Mouse (Mus musculus) hindbrain, embryonic 11.5 days (tissue): Measurements from ENCODE around the gene S100a5. TPM values are rescaled to one million over a fixed set of nuclear protein-coding genes. Genes with fewer than 3 reads are reported as not detected.
A peak's percentile ranks its signal among the peaks of the same experiment; 100 is the strongest.

ENCODE experiments used
- ATAC-seq: fragments of 200-750 bp; cut with Nextera tagmentation; 2 replicates; pipeline ENCODE4 v1.8.0; 2017; ENCODE audit warnings: mild to moderate bottlenecking, moderate TSS enrichment, moderate library complexity; ENCODE audit not compliant: low FRiP score
- DNase-seq: peaks from one replicate; pipeline ENCODE4 v3.0.0-alpha.2; 2015; ENCODE audit warnings: low spot score
- H3K27ac ChIP-seq: fragments of 300-500 bp; sonication (generic); 2 replicates; pipeline ENCODE4 v1.5.1; 2014; ENCODE audit warnings: mild to moderate bottlenecking, low read depth, low read length
- H3K27me3 ChIP-seq: fragments of 300-500 bp; sonication (generic); 2 replicates; pipeline ENCODE4 v1.6.1; 2014; ENCODE audit warnings: mild to moderate bottlenecking, low read length, moderate library complexity, mixed read lengths; ENCODE audit not compliant: control insufficient read depth, insufficient read depth
- H3K36me3 ChIP-seq: fragments of 300-500 bp; sonication (generic); 2 replicates; pipeline ENCODE4 v1.6.1; 2014; ENCODE audit warnings: mild to moderate bottlenecking, low read length, moderate library complexity, mixed read lengths; ENCODE audit not compliant: control insufficient read depth, insufficient read depth
- H3K4me1 ChIP-seq: fragments of 300-500 bp; sonication (generic); replicated peaks from 2 replicates; pipeline ENCODE4 v1.6.1; 2014; ENCODE audit warnings: low read length, mixed read lengths; ENCODE audit not compliant: control insufficient read depth, insufficient read depth
- H3K4me2 ChIP-seq: fragments of 300-500 bp; sonication (generic); replicated peaks from 2 replicates; pipeline ENCODE4 v1.6.1; 2014; ENCODE audit warnings: mild to moderate bottlenecking, low read depth, low read length
- H3K4me3 ChIP-seq: fragments of 300-500 bp; sonication (generic); 2 replicates; pipeline ENCODE4 v1.5.1; 2014; ENCODE audit warnings: low read depth, low read length
- H3K9ac ChIP-seq: fragments of 300-500 bp; sonication (generic); 2 replicates; pipeline ENCODE4 v1.6.1; 2014; ENCODE audit warnings: low read depth, low read length
- H3K9me3 ChIP-seq: fragments of 300-500 bp; sonication (generic); 2 replicates; pipeline ENCODE4 v1.6.1; 2016; ENCODE audit warnings: low read length; ENCODE audit not compliant: control insufficient read depth
- WGBS: fragments of 180-500 bp; shearing (Covaris S2); extraction: QIAGEN DNeasy Blood & Tissue Kit; methylation state at CpG from one replicate; pipeline ENCODE4 v1.1.7; 2014; 5-methylcytosine and 5-hydroxymethylcytosine counted together
- polyA plus RNA-seq: library from polyadenylated mRNA; unstranded; fragments of >200 nt; fragmentation: Nextera tagmentation; extraction: Ambion mirVana; gene quantifications from 2 replicates; pipeline ENCODE4 v1.2.1, GENCODE M21; 2014

Gene S100a5
- polyA plus RNA-seq, 1 experiment from 2014 or later, result not detected

GRCm38 (mm10) chr3:90626266-90627021 is 18.1 kb downstream of the S100a5 start:
- H3K9ac ChIP-seq, result no peak overlapping the region
- no peaks in the 10 kb centered on the region for H3K9me3 ChIP-seq
- 81% methylated on average over 9 of the region's 9 CpGs for whole genome bisulfite sequencing
- no peak for DNase-seq
- H3K36me3 ChIP-seq, result no peaks in the 10 kb centered on the region
- no peaks in the 10 kb centered on the region for H3K27me3 ChIP-seq
- ATAC-seq, result no peak
- no peak overlapping the region for H3K4me3 ChIP-seq
- no peak overlapping the region for H3K27ac ChIP-seq
- no peak overlapping the region for H3K4me2 ChIP-seq
- H3K4me1 ChIP-seq, result no peaks in the 10 kb centered on the region

- Histone ChIP-seq H3K27ac (no peak overlapping the region), H3K36me3 (no peaks in the 10 kb centered on the region), H3K4me3 (no peak overlapping the region), H3K4me1 (no peaks in the 10 kb centered on the region), H3K9me3 (no peaks in the 10 kb centered on the region), H3K27me3 (no peaks in the 10 kb centered on the region), H3K4me2 (no peak overlapping the region), H3K9ac (no peak overlapping the region)
- DNase-seq (no peak), ATAC-seq (no peak)
- WGBS, result 91% methylated on average over 5 of the region's 5 CpGs
Measured at GRCm38 (mm10) chr3:90627366-90627765, 19.0 kb downstream of the S100a5 start.

- no peak for DNase-seq
- no peak for ATAC-seq
- H3K4me3 ChIP-seq, result no peak overlapping the region
Measured at GRCm38 (mm10) chr3:90627807-90628206, 19.5 kb downstream of the S100a5 start.

DNA sequence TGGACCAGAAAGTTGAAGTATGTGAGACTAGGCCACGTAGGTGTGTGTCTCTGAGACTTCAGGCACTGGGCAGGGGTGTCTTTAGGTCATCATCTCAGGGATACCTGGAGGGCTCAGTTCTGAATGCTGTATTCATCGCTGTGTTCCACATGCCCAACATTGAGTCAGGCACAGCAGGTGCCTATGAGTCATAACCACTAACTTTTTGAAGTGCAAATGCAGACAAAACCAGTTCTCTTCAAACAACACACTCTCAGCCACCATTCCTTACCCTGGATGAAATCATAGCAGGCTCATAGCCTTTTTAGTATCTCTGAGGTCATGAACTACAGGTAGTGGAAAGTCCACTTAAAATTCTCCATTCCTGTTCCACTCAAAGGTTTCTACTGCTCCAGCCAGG is 21.0 kb downstream of the S100a5 start:
- DNase-seq, result no peak
- Histone ChIP-seq H3K27me3 (no peaks in the 10 kb centered on the region), H3K36me3 (no peaks in the 10 kb centered on the region), H3K4me1 (no peaks in the 10 kb centered on the region), H3K4me2 (no peak overlapping the region), H3K27ac (no peak overlapping the region), H3K9me3 (no peaks in the 10 kb centered on the region), H3K9ac (no peak overlapping the region), H3K4me3 (no peak overlapping the region)
- WGBS, result 85% methylated on average over 2 of the region's 2 CpGs
- ATAC-seq, result no peak

More at GRCm38 (mm10) chr3:90627807-90628206, 19.5 kb downstream of the S100a5 start:
- 68% methylated on average over 4 of the region's 4 CpGs for WGBS
- no peak overlapping the region for H3K9ac ChIP-seq
- H3K4me1 ChIP-seq, result no peaks in the 10 kb centered on the region
- no peaks in the 10 kb centered on the region for H3K27me3 ChIP-seq
- no peak overlapping the region for H3K4me2 ChIP-seq
- no peak overlapping the region for H3K27ac ChIP-seq
- no peaks in the 10 kb centered on the region for H3K9me3 ChIP-seq
- H3K36me3 ChIP-seq, result no peaks in the 10 kb centered on the region

DNA sequence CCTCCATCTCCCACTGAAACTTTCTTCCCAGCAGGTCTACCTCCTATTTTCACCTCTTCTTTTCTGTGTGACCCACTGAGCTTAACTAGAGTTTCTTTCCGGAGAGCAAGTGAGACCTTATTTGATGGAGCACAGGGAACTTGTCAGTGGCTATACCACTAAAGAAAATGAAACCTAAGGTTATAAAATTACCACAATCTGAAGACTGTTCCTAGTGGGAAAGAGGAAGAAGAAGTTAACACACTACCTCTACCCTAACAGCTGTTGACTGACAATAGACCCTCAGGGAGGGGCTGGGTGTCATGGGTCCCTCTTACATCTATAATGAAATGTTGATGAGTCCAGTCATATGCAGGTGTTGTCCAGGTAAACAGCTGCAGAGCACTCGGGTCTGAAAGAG is 23.7 kb downstream of the S100a5 start:
- H3K27me3 ChIP-seq, result no peaks in the 10 kb centered on the region
- ATAC-seq, result no peak
- 82% methylated on average over 2 of the region's 2 CpGs for WGBS

GRCm38 (mm10) chr3:90638511-90639275 is 30.4 kb downstream of the S100a5 start:
- no peaks in the 10 kb centered on the region for H3K36me3 ChIP-seq
- no peaks in the 10 kb centered on the region for H3K4me1 ChIP-seq
- no peaks in the 10 kb centered on the region for H3K9me3 ChIP-seq
- H3K4me3 ChIP-seq, result no peak overlapping the region
- ATAC-seq (no peak), DNase-seq (no peak)
- H3K27ac ChIP-seq, result no peak overlapping the region
- H3K4me2 ChIP-seq, result no peak overlapping the region
- WGBS, result 78% methylated on average over 1 of the region's 1 CpGs
- H3K9ac ChIP-seq, result no peak overlapping the region
- no peaks in the 10 kb centered on the region for H3K27me3 ChIP-seq

More for the DNA sequence above, 23.7 kb downstream of the S100a5 start:
- DNase-seq, result no peak
- H3K27ac ChIP-seq, result no peak overlapping the region
- no peak overlapping the region for H3K9ac ChIP-seq
- no peaks in the 10 kb centered on the region for H3K36me3 ChIP-seq
- H3K4me3 ChIP-seq, result no peak overlapping the region
- H3K9me3 ChIP-seq, result no peaks in the 10 kb centered on the region
- no peak overlapping the region for H3K4me2 ChIP-seq
- no peaks in the 10 kb centered on the region for H3K4me1 ChIP-seq

GRCm38 (mm10) chr3:90639511-90640154 is 31.3 kb downstream of the S100a5 start:
- H3K4me1 ChIP-seq, result no peaks in the 10 kb centered on the region
- H3K9ac ChIP-seq, result no peak overlapping the region
- H3K36me3 ChIP-seq, result no peaks in the 10 kb centered on the region
- WGBS, result 57% methylated on average over 7 of the region's 7 CpGs
- no peaks in the 10 kb centered on the region for H3K9me3 ChIP-seq
- H3K27me3 ChIP-seq, result no peaks in the 10 kb centered on the region
- H3K27ac ChIP-seq, result no peak overlapping the region
- ATAC-seq, result no peak
- DNase-seq, result peak; percentile 48
- no peak overlapping the region for H3K4me3 ChIP-seq
- no peak overlapping the region for H3K4me2 ChIP-seq

GRCm38 (mm10) chr3:90640981-90641380 is 32.7 kb downstream of the S100a5 start:
- DNase-seq (no peak), ATAC-seq (no peak)
- H3K4me2 ChIP-seq, result no peak overlapping the region

More at GRCm38 (mm10) chr3:90640981-90641380, 32.7 kb downstream of the S100a5 start:
- H3K27me3 ChIP-seq, result no peaks in the 10 kb centered on the region
- H3K27ac ChIP-seq, result no peak overlapping the region
- no peak overlapping the region for H3K4me3 ChIP-seq
- H3K9me3 ChIP-seq, result no peaks in the 10 kb centered on the region
- 85% methylated on average over 7 of the region's 7 CpGs for WGBS
- no peak overlapping the region for H3K9ac ChIP-seq
- H3K36me3 ChIP-seq, result no peaks in the 10 kb centered on the region
- no peaks in the 10 kb centered on the region for H3K4me1 ChIP-seq
